Mouse (Mus musculus) spleen, adult 2 months (tissue): ENCODE measurements around the gene Gm15127. TPM values are rescaled to one million over a fixed set of nuclear protein-coding genes. Genes with fewer than 3 reads are reported as not detected.
"Not testable (repeated sequence)": the region's sequence is repeated elsewhere in the genome, so short reads cannot be mapped to it uniquely, and the experiment has no call there.

Experiments used
- DNase-seq, 2 experiments: peaks; one replicate each; pipeline versions ENCODE4 v3.0.0 to v3.0.0-alpha.2; 2012 to 2021; ENCODE audit warnings: low spot score in 2 of 2, low read depth in 1 of 2
- H3K27ac ChIP-seq: fragments of 200-500 bp; 2 replicates; pipeline ENCODE4 v1.5.1; 2012; ENCODE audit warnings: low read length, inconsistent platforms; ENCODE audit not compliant: insufficient read depth
- H3K27me3 ChIP-seq: fragments of 200-500 bp; 2 replicates; pipeline ENCODE4 v1.6.1; 2012; ENCODE audit warnings: mild to moderate bottlenecking, moderate library complexity, low read length, inconsistent platforms; ENCODE audit not compliant: control insufficient read depth, insufficient read depth
- H3K36me3 ChIP-seq: fragments of 200-500 bp; 2 replicates; pipeline ENCODE4 v1.6.1; 2012; ENCODE audit warnings: mild to moderate bottlenecking, low read length, inconsistent platforms; ENCODE audit not compliant: control insufficient read depth, insufficient read depth
- H3K4me1 ChIP-seq: fragments of 200-500 bp; 2 replicates; pipeline ENCODE4 v1.6.1; 2011; ENCODE audit warnings: inconsistent platforms; ENCODE audit not compliant: control insufficient read depth, insufficient read depth, insufficient read length
- H3K4me3 ChIP-seq: fragments of 200-500 bp; 2 replicates; pipeline ENCODE4 v1.5.1; 2011; ENCODE audit warnings: mild to moderate bottlenecking, inconsistent platforms; ENCODE audit not compliant: insufficient read depth, insufficient read length; ENCODE audit errors: extremely low read depth
- WGBS: fragments of 180-500 bp; shearing (Covaris S2); methylation state at CpG from one replicate; pipeline ENCODE4 v1.1.7; 2018; 5-methylcytosine and 5-hydroxymethylcytosine counted together
- polyA plus RNA-seq: library from polyadenylated mRNA; depleted of rRNA; stranded (reverse); fragments of >200 nt; gene quantifications from 2 replicates; pipeline ENCODE4 v1.2.3, GENCODE M21; 2012; rRNA removed

Gm15127 gene
- polyA plus RNA-seq: not detected in 2 replicates

DNA sequence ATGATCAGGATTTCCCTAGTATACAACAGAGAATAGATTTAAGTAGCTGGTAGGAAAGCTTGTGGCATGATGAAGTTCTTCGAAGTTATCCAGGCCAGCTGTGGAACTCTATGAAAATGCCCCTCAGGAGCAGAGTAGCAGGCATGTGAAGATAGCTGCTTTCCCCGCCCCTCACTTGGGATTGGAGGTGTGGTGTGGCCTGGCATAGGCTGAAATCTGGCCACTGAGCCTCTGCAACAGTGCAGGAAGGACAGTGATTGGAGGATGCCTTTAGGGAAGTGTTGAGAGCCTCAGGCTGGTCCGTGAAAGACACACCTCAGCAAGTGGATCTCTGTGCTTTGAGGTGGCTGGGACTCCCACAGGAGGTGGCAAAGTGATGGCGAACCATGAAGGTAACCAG, at the start of gene Gm15127:
Gene Gm15127 (plus strand): TSS at position 301 of the 400 bp plus-strand sequence.
- H3K4me1 ChIP-seq, H3K27ac ChIP-seq, H3K4me3 ChIP-seq, H3K36me3 ChIP-seq, DNase-seq, H3K27me3 ChIP-seq: not testable (repeated sequence)
- 79% methylated on average over 2 of the region's 4 CpGs for WGBS

DNA sequence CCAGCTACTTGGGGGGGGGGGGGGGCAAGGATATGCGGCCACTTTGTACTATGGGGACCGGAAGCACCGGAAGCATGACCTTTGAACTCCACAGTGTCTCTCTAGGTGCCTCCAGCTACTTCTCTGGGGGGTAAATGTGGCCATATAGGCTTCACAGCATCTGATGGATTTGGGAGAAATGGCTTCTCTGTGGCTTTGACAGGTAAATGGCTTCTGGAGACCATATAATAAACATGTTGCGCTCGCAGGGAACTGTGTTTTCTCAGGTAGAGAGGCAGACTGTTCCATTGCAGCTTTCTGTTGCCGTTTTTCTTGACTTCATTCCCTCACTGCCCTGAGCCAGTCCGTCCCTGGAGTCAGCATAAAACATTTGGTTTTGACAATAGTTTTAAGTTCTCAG, 48.3 kb upstream of the Gm15127 start, which contains the start of gene Gm8334:
Gene Gm8334 (minus strand): TSS at position 101 of the 400 bp plus-strand sequence.
- not testable (repeated sequence) for DNase-seq, H3K27ac ChIP-seq, H3K4me3 ChIP-seq, H3K4me1 ChIP-seq, H3K36me3 ChIP-seq, H3K27me3 ChIP-seq
- WGBS: 88% methylated on average over 4 of the region's 7 CpGs

DNA sequence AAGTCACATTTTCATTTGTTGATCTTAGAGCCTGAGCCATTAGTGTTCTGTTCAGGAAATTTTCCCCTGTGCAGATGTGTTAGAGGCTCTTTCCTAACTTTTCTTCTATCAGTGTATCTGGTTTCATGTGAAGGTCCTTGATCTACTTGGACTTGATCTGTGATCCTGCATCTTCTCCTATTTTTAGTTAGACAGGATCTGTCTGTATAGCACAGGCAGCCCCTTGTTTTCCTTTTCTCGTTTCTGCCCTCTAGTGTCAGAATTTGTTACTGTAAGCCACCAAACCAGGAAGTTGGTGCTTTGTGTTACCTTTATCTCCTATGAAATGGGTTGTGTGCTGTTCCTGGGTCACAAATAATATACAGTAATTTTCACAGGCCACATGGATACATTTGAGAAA, 12.9 kb downstream of the Gm15127 start:
- H3K27me3 ChIP-seq, H3K4me3 ChIP-seq, H3K27ac ChIP-seq, H3K36me3 ChIP-seq, H3K4me1 ChIP-seq, DNase-seq: not testable (repeated sequence)
- 14% methylated on average over 1 of the region's 1 CpGs for WGBS

Other genes starting within 250 kb of the Gm15127 start
- not detected in 2 replicates for gene Gm15114, start 174.6 kb upstream of the Gm15127 start, polyA plus RNA-seq
- not detected in 2 replicates for gene Gm8334, start 48.4 kb upstream of the Gm15127 start, polyA plus RNA-seq
- gene Luzp4, start 194.0 kb downstream of the Gm15127 start, polyA plus RNA-seq: not detected in 2 replicates